Mouse (Mus musculus): ENCODE results near the gene Pccb. TPM values are rescaled to one million over a fixed set of nuclear protein-coding genes. Genes with fewer than 3 reads are reported as not detected.

The Pccb gene
- polyA plus RNA-seq, 1 experiment = 19.1 TPM

GRCm38 (mm10) chr9:101041508-101041907, 6.8 kb upstream of the Pccb start:
- TF ChIP-seq POLR2A (IDR thresholded peaks at IDR 0.05; ENCODE audit: borderline replicate concordance, control insufficient read depth, low read depth, low read length) (no peak), CTCF (IDR thresholded peaks at IDR 0.05; ENCODE audit: control insufficient read depth, insufficient read depth, low read length) (no peak)
- 79% methylated on average over 5 of the region's 5 CpGs for WGBS

GRCm38 (mm10) chr9:101038634-101039033, 3.9 kb upstream of the Pccb start:
- 91% methylated on average over 5 of the region's 5 CpGs for WGBS
- Histone ChIP-seq H3K4me1 (ENCODE audit: control insufficient read depth, insufficient read depth, low read length) (peaks cover 1% of the 10 kb centered on the region; the same call in 1 of the 2 replicates), H3K4me3 (replicated peaks; ENCODE audit: control insufficient read depth, low read depth, low read length) (no peak overlapping the region), H3K27ac (ENCODE audit: control insufficient read depth, insufficient read depth, low read depth, low read length, poor library complexity) (no peak overlapping the region)
- no peak for TF ChIP-seq POLR2A (IDR thresholded peaks at IDR 0.05; ENCODE audit: borderline replicate concordance, control insufficient read depth, low read depth, low read length)
- no peak for TF ChIP-seq CTCF (IDR thresholded peaks at IDR 0.05; ENCODE audit: control insufficient read depth, insufficient read depth, low read length)

More at GRCm38 (mm10) chr9:101041508-101041907, 6.8 kb upstream of the Pccb start:
- Histone ChIP-seq H3K4me1 (ENCODE audit: control insufficient read depth, insufficient read depth, low read length) (no peaks in the 10 kb centered on the region; the same call in 1 of the 2 replicates), H3K4me3 (replicated peaks; ENCODE audit: control insufficient read depth, low read depth, low read length) (no peak overlapping the region), H3K27ac (ENCODE audit: control insufficient read depth, insufficient read depth, low read depth, low read length, poor library complexity) (no peak overlapping the region)

- Histone ChIP-seq H3K27ac (ENCODE audit: control insufficient read depth, insufficient read depth, low read depth, low read length, poor library complexity) (no peak overlapping the region), H3K4me3 (replicated peaks; ENCODE audit: control insufficient read depth, low read depth, low read length) (no peak overlapping the region), H3K4me1 (ENCODE audit: control insufficient read depth, insufficient read depth, low read length) (peaks cover 1% of the 10 kb centered on the region; the same call in 1 of the 2 replicates)
- no peak for TF ChIP-seq POLR2A (IDR thresholded peaks at IDR 0.05; ENCODE audit: borderline replicate concordance, control insufficient read depth, low read depth, low read length)
- TF ChIP-seq CTCF (IDR thresholded peaks at IDR 0.05; ENCODE audit: control insufficient read depth, insufficient read depth, low read length) = no peak
- 8% methylated on average over 7 of the region's 7 CpGs for WGBS
These were observed 2.7 kb upstream of the Pccb start for GRCm38 (mm10) chr9:101037396-101037795.

- H3K4me1 ChIP-seq (ENCODE audit: control insufficient read depth, insufficient read depth, low read length) = peaks cover 1% of the 10 kb centered on the region; the same call in 1 of the 2 replicates
- H3K27ac ChIP-seq (ENCODE audit: control insufficient read depth, insufficient read depth, low read depth, low read length, poor library complexity) = no peak overlapping the region
- 46% methylated on average over 2 of the region's 2 CpGs for WGBS
- TF ChIP-seq POLR2A (IDR thresholded peaks at IDR 0.05; ENCODE audit: borderline replicate concordance, control insufficient read depth, low read depth, low read length) (no peak), CTCF (IDR thresholded peaks at IDR 0.05; ENCODE audit: control insufficient read depth, insufficient read depth, low read length) (no peak)
- no peak overlapping the region for H3K4me3 ChIP-seq (replicated peaks; ENCODE audit: control insufficient read depth, low read depth, low read length)
These were observed 2.2 kb upstream of the Pccb start for GRCm38 (mm10) chr9:101036876-101037275.

- Histone ChIP-seq H3K4me3 (replicated peaks; ENCODE audit: control insufficient read depth, low read depth, low read length) (no peak overlapping the region), H3K4me1 (ENCODE audit: control insufficient read depth, insufficient read depth, low read length) (peaks cover 1% of the 10 kb centered on the region; the same call in 1 of the 2 replicates), H3K27ac (ENCODE audit: control insufficient read depth, insufficient read depth, low read depth, low read length, poor library complexity) (no peak overlapping the region)
- 87% methylated on average over 15 of the region's 15 CpGs for WGBS
- TF ChIP-seq CTCF (IDR thresholded peaks at IDR 0.05; ENCODE audit: control insufficient read depth, insufficient read depth, low read length) = no peak
- no peak for TF ChIP-seq POLR2A (IDR thresholded peaks at IDR 0.05; ENCODE audit: borderline replicate concordance, control insufficient read depth, low read depth, low read length)
These were observed 1.3 kb upstream of the Pccb start for GRCm38 (mm10) chr9:101035836-101036596.

GRCm38 (mm10) chr9:101033761-101034447, 794 bp downstream of the Pccb start:
- Histone ChIP-seq H3K27ac (ENCODE audit: control insufficient read depth, insufficient read depth, low read depth, low read length, poor library complexity) (peak overlapping the region; percentile 82), H3K4me1 (ENCODE audit: control insufficient read depth, insufficient read depth, low read length) (peaks cover 1% of the 10 kb centered on the region; the same call in 1 of the 2 replicates), H3K4me3 (replicated peaks; ENCODE audit: control insufficient read depth, low read depth, low read length) (peak overlapping the region; percentile 83)
- TF ChIP-seq POLR2A (IDR thresholded peaks at IDR 0.05; ENCODE audit: borderline replicate concordance, control insufficient read depth, low read depth, low read length) (no peak), CTCF (IDR thresholded peaks at IDR 0.05; ENCODE audit: control insufficient read depth, insufficient read depth, low read length) (no peak)
- 2% methylated on average over 14 of the region's 14 CpGs for WGBS

GRCm38 (mm10) chr9:101018768-101019167, 15.9 kb downstream of the Pccb start:
- Histone ChIP-seq H3K4me1 (ENCODE audit: control insufficient read depth, insufficient read depth, low read length) (no peaks in the 10 kb centered on the region), H3K4me3 (replicated peaks; ENCODE audit: control insufficient read depth, low read depth, low read length) (no peak overlapping the region), H3K27ac (ENCODE audit: control insufficient read depth, insufficient read depth, low read depth, low read length, poor library complexity) (no peak overlapping the region)
- 85% methylated on average over 10 of the region's 10 CpGs for WGBS
- no peak for TF ChIP-seq CTCF (IDR thresholded peaks at IDR 0.05; ENCODE audit: control insufficient read depth, insufficient read depth, low read length)

GRCm38 (mm10) chr9:101017734-101018516, 16.8 kb downstream of the Pccb start:
- 82% methylated on average over 15 of the region's 15 CpGs for WGBS
- Histone ChIP-seq H3K27ac (ENCODE audit: control insufficient read depth, insufficient read depth, low read depth, low read length, poor library complexity) (no peak overlapping the region), H3K4me3 (replicated peaks; ENCODE audit: control insufficient read depth, low read depth, low read length) (no peak overlapping the region), H3K4me1 (ENCODE audit: control insufficient read depth, insufficient read depth, low read length) (no peaks in the 10 kb centered on the region)
- no peak for TF ChIP-seq CTCF (IDR thresholded peaks at IDR 0.05; ENCODE audit: control insufficient read depth, insufficient read depth, low read length)
- TF ChIP-seq POLR2A (IDR thresholded peaks at IDR 0.05; ENCODE audit: borderline replicate concordance, control insufficient read depth, low read depth, low read length) = no peak

Measured in bone marrow, adult 2 months (tissue).